Mouse (Mus musculus): ENCODE results near the gene Magea6.
"Not testable (repeated sequence)": the region's sequence is repeated elsewhere in the genome, so short reads cannot be mapped to it uniquely, and the experiment has no call there.

Gene Magea6

GRCm38 (mm10) chrX:154935887-154936286 is at the start of gene Magea6:
Gene Magea6, minus strand, starts transcription at chrX:154935987.
- DNase-seq, result not testable (repeated sequence)

GRCm38 (mm10) chrX:154949405-154949804 is 13.6 kb upstream of the Magea6 start, which contains the start of gene Magea3:
Gene Magea3, minus strand, starts transcription at chrX:154949505.
- DNase-seq, result not testable (repeated sequence)

DNA sequence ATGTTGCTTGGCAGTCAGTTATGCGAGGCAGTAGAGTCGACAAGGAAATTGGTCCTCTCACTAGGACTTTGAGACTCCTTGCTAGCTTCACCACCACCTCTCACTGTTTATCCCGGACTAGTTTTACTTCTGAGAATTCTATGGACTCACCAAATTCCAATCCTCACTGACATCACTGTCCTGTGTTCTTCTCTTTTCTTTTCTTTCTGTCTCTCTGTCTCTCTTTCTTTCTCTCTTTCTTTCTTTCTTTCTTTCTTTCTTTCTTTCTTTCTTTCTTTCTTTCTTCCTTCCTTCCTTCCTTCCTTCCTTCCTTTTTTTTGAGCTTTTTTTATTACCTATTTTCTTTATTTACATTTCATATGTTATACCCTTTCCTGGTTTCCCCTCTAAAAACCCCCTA is 45.6 kb downstream of the Magea6 start, which contains the start of gene Cldn34b1:
Gene Cldn34b1, minus strand, starts transcription at position 101 of the 400 bp plus-strand sequence.
- not testable (repeated sequence) for DNase-seq

Data from lung, postnatal 10 days (tissue).